Mouse (Mus musculus) urinary bladder, postnatal 10 days (tissue): ENCODE measurements around the gene Zc3h15.
"Not testable (repeated sequence)": the region's sequence is repeated elsewhere in the genome, so short reads cannot be mapped to it uniquely, and the experiment has no call there.

Experiments used
- DNase-seq: peaks from one replicate; pipeline ENCODE4 v3.0.0; 2022; ENCODE audit warnings: low spot score

The Zc3h15 gene

GRCm38 (mm10) chr2:83674421-83674820 lies 30.2 kb downstream of the Zc3h15 start:
- DNase-seq, result no peak

GRCm38 (mm10) chr2:83674896-83675295 lies 30.7 kb downstream of the Zc3h15 start:
- DNase-seq, result no peak

GRCm38 (mm10) chr2:83675681-83676080 lies 31.4 kb downstream of the Zc3h15 start:
- no peak for DNase-seq

- no peak for DNase-seq
Measured at GRCm38 (mm10) chr2:83676226-83676870, 32.1 kb downstream of the Zc3h15 start.

- DNase-seq, result no peak
Measured at GRCm38 (mm10) chr2:83681332-83681731, 37.1 kb downstream of the Zc3h15 start.

- DNase-seq, result no peak
Measured at GRCm38 (mm10) chr2:83681785-83682184, 37.5 kb downstream of the Zc3h15 start.

GRCm38 (mm10) chr2:83682282-83682681 lies 38.0 kb downstream of the Zc3h15 start:
- no peak for DNase-seq

GRCm38 (mm10) chr2:83683731-83684519 lies 39.7 kb downstream of the Zc3h15 start:
- no peak for DNase-seq

- DNase-seq, result no peak
Measured at GRCm38 (mm10) chr2:83684691-83685090, 40.5 kb downstream of the Zc3h15 start.

- DNase-seq, result no peak
Measured at GRCm38 (mm10) chr2:83690372-83690771, 46.1 kb downstream of the Zc3h15 start.

GRCm38 (mm10) chr2:83692651-83693545 lies 48.7 kb downstream of the Zc3h15 start:
- no peak for DNase-seq

GRCm38 (mm10) chr2:83694061-83694460 lies 49.8 kb downstream of the Zc3h15 start:
- no peak for DNase-seq

GRCm38 (mm10) chr2:83695345-83696247 lies 51.4 kb downstream of the Zc3h15 start:
- no peak for DNase-seq

- DNase-seq, result no peak
Measured at GRCm38 (mm10) chr2:83698484-83698883, 54.2 kb downstream of the Zc3h15 start.

- no peak for DNase-seq
Measured at GRCm38 (mm10) chr2:83699324-83699723, 55.1 kb downstream of the Zc3h15 start.

GRCm38 (mm10) chr2:83700667-83701066 lies 56.4 kb downstream of the Zc3h15 start:
- no peak for DNase-seq

GRCm38 (mm10) chr2:83702411-83702810 lies 58.2 kb downstream of the Zc3h15 start:
- no peak for DNase-seq

- DNase-seq, result no peak
Measured at GRCm38 (mm10) chr2:83705580-83706158, 61.4 kb downstream of the Zc3h15 start.

- no peak for DNase-seq
Measured at GRCm38 (mm10) chr2:83709896-83710524, 65.8 kb downstream of the Zc3h15 start.

- DNase-seq, result not testable (repeated sequence)
Measured at GRCm38 (mm10) chr2:83713281-83713680, 69.0 kb downstream of the Zc3h15 start.

GRCm38 (mm10) chr2:83713946-83714345 lies 69.7 kb downstream of the Zc3h15 start:
- no peak for DNase-seq
